Mouse (Mus musculus): Measurements from ENCODE around the gene Vamp8. TPM values are rescaled to one million over a fixed set of nuclear protein-coding genes. Genes with fewer than 3 reads are reported as not detected.

The Vamp8 gene
- total RNA-seq, 2 experiments from 2014 or later, result 12.6 to 14.0 TPM

- DNase-seq (ENCODE audit: low spot score in 2 of 2), result peak; percentile 57 to 72
These were observed 35.2 kb downstream of the Vamp8 start, which contains the start of gene Tmem150a for GRCm38 (mm10) chr6:72355066-72355911. Gene Tmem150a, plus strand, starts transcription at chr6:72355447.

- DNase-seq (ENCODE audit: low spot score in 2 of 2), result no peak
These were observed 36.5 kb downstream of the Vamp8 start for GRCm38 (mm10) chr6:72354025-72354424.

- DNase-seq (ENCODE audit: low spot score in 2 of 2), result no peak
These were observed 37.7 kb downstream of the Vamp8 start for GRCm38 (mm10) chr6:72352636-72353405.

- DNase-seq (ENCODE audit: low spot score in 2 of 2), result no peak
These were observed 40.3 kb downstream of the Vamp8 start for GRCm38 (mm10) chr6:72350214-72350613.

GRCm38 (mm10) chr6:72348411-72348810, 42.1 kb downstream of the Vamp8 start:
- no peak for DNase-seq (ENCODE audit: low spot score in 2 of 2)

- DNase-seq (ENCODE audit: low spot score in 2 of 2), result peak; percentile 73 to 80
These were observed 43.1 kb downstream of the Vamp8 start, which contains the start of gene 0610030E20Rik for GRCm38 (mm10) chr6:72347166-72347941. Gene 0610030E20Rik, plus strand, starts transcription at chr6:72347317.

- no peak for DNase-seq (ENCODE audit: low spot score in 2 of 2)
These were observed 44.2 kb downstream of the Vamp8 start for GRCm38 (mm10) chr6:72346261-72346660.

- no peak for DNase-seq (ENCODE audit: low spot score in 2 of 2)
These were observed 44.9 kb downstream of the Vamp8 start for GRCm38 (mm10) chr6:72345633-72346032.

GRCm38 (mm10) chr6:72345074-72345567, 45.4 kb downstream of the Vamp8 start, which contains the start of gene Usp39:
Gene Usp39, minus strand, starts transcription at chr6:72345184.
- DNase-seq (ENCODE audit: low spot score in 2 of 2), result peak; percentile 95 to 97

GRCm38 (mm10) chr6:72344396-72345073, 46.0 kb downstream of the Vamp8 start:
- DNase-seq (ENCODE audit: low spot score in 2 of 2), result no peak

- no peak for DNase-seq (ENCODE audit: low spot score in 2 of 2)
These were observed 50.0 kb downstream of the Vamp8 start for GRCm38 (mm10) chr6:72340481-72340880.

Other genes starting within 250 kb of the Vamp8 start
- gene Atoh8, start 155.1 kb downstream of the Vamp8 start, total RNA-seq (2021), result 1 to 10 TPM; 1.6 to 2.3 TPM
- gene Sftpb, start 86.1 kb downstream of the Vamp8 start, total RNA-seq (2021), result not detected
- gene Usp39, start 45.5 kb downstream of the Vamp8 start, total RNA-seq (2021), result 10 to 100 TPM; 32.6 to 33.6 TPM
- gene 0610030E20Rik, start 43.4 kb downstream of the Vamp8 start, total RNA-seq (2021), result 10 to 100 TPM; 17.1 to 17.7 TPM
- gene Tmem150a, start 35.3 kb downstream of the Vamp8 start, total RNA-seq (2021), result 10 to 100 TPM in 1 of 2 experiments, 1 to 10 TPM in 1; 6.8 to 11.0 TPM
- gene Rnf181, start 23.7 kb downstream of the Vamp8 start, total RNA-seq (2021), result 10 to 100 TPM; 78.9 to 81.5 TPM
- 1 to 10 TPM; 6.1 to 7.0 TPM for gene Vamp5, start 10.2 kb downstream of the Vamp8 start, total RNA-seq (2021)
- 10 to 100 TPM; 21.7 to 24.4 TPM for gene Ggcx, start 23.6 kb upstream of the Vamp8 start, total RNA-seq (2021)
- 100 to 1,000 TPM; 172 to 199 TPM for gene Mat2a, start 48.9 kb upstream of the Vamp8 start, total RNA-seq (2021)
- under 1 TPM; 0.56 to 0.61 TPM for gene Sh2d6, start 131.0 kb upstream of the Vamp8 start, total RNA-seq (2021)
- 1 to 10 TPM; 1.8 to 4.2 TPM for gene Capg, start 153.7 kb upstream of the Vamp8 start, total RNA-seq (2021)
- gene Elmod3, start 207.7 kb upstream of the Vamp8 start, total RNA-seq (2021), result 10 to 100 TPM; 22.6 to 23.1 TPM
- 10 to 100 TPM; 50.1 to 60.4 TPM for gene Retsat, start 207.8 kb upstream of the Vamp8 start, total RNA-seq (2021)
- gene Tgoln1, start 226.3 kb upstream of the Vamp8 start, total RNA-seq (2021), result 100 to 1,000 TPM in 1 of 2 experiments, 10 to 100 TPM in 1; 97.3 to 102 TPM